ENCODE assay signal across 20 mouse cellular contexts in genomic region chr9:64202331-64202730, GRCm38 (mm10). TPM values are rescaled to one million over a fixed set of nuclear protein-coding genes. Genes with fewer than 3 reads are reported as not detected.
A peak's percentile ranks its signal among the peaks of the same experiment; 100 is the strongest.
DNase-seq lines count a peak whose midpoint lies in the region; ATAC-seq and TF ChIP-seq lines count a peak whose summit lies in the region.
"Had no signal": no experiment of that assay in that cellular context is flagged by ENCODE, and none has a peak within 500 bp of the region (broad histone marks: within the 10 kb centered on the region; RNA-seq: fewer than 3 reads in every experiment).

No protein-coding gene starts in this region.

- H3K27ac ChIP-seq in liver, embryonic 16.5 days (ENCODE audit: low read length), result peak overlapping the region; percentile 54
- H3K27ac ChIP-seq in liver, embryonic 12.5 days, result no peak overlapping the region
- H3K27ac ChIP-seq in bone marrow macrophage, adult 2 months (ENCODE audit: insufficient read depth, low read depth, low read length), result peak overlapping the region; percentile 75
- peak overlapping the region; percentile 46 for H3K27ac ChIP-seq in stomach, embryonic 16.5 days (ENCODE audit: low read length)
- H3K27ac ChIP-seq: hindbrain, embryonic 10.5 days; hindbrain, postnatal 0 days; limb, embryonic 15.5 days had no signal

- no peak for TF ChIP-seq POLR2A in bone marrow macrophage, adult 2 months (IDR thresholded peaks at IDR 0.05; ENCODE audit: borderline replicate concordance, low read depth, low read length)

- H3K9me3 ChIP-seq in liver, embryonic 16.5 days (replicated peaks; ENCODE audit: control insufficient read depth, low read length), result no peaks in the 10 kb centered on the region
- H3K9me3 ChIP-seq in liver, embryonic 12.5 days (replicated peaks), result no peaks in the 10 kb centered on the region
- no peaks in the 10 kb centered on the region for H3K9me3 ChIP-seq in stomach, embryonic 16.5 days (replicated peaks; ENCODE audit: control insufficient read depth, low read length)
- H3K9me3 ChIP-seq: hindbrain, embryonic 10.5 days; limb, embryonic 15.5 days had no signal

- H3K4me1 ChIP-seq in liver, embryonic 16.5 days (ENCODE audit: control insufficient read depth, low read depth, low read length), result no peaks in the 10 kb centered on the region; the same call in 1 of the 2 replicates
- H3K4me1 ChIP-seq in liver, embryonic 12.5 days, result no peaks in the 10 kb centered on the region
- peaks cover 17% of the 10 kb centered on the region for H3K4me1 ChIP-seq in bone marrow macrophage, adult 2 months (ENCODE audit: control insufficient read depth, insufficient read depth, low read length)
- H3K4me1 ChIP-seq in stomach, embryonic 16.5 days (ENCODE audit: control insufficient read depth, insufficient read depth, low read length), result peaks cover 4% of the 10 kb centered on the region; the same call in 1 of the 2 replicates
- H3K4me1 ChIP-seq: hindbrain, embryonic 10.5 days; limb, embryonic 15.5 days had no signal

- ATAC-seq in liver, embryonic 16.5 days (ENCODE audit: low read depth), result no peak
- ATAC-seq in liver, embryonic 12.5 days, result no peak
- ATAC-seq in stomach, embryonic 16.5 days (ENCODE audit: insufficient read depth, low FRiP score), result no peak
- ATAC-seq: forebrain, embryonic 14.5 days; hindbrain, postnatal 0 days; intestine, postnatal 0 days had no signal

- H3K36me3 ChIP-seq in liver, embryonic 16.5 days (ENCODE audit: control insufficient read depth, insufficient read depth), result no peaks in the 10 kb centered on the region
- H3K36me3 ChIP-seq in liver, embryonic 12.5 days, result peaks cover 51% of the 10 kb centered on the region
- H3K36me3 ChIP-seq in stomach, embryonic 16.5 days (ENCODE audit: control insufficient read depth, insufficient read depth, low read length), result peaks cover 6% of the 10 kb centered on the region; the same call in 1 of the 2 replicates

- no peak overlapping the region for H3K9ac ChIP-seq in liver, embryonic 16.5 days (ENCODE audit: low read depth, low read length)
- no peak overlapping the region for H3K9ac ChIP-seq in liver, embryonic 12.5 days
- no peak overlapping the region for H3K9ac ChIP-seq in stomach, embryonic 16.5 days (ENCODE audit: low read length)
- H3K9ac ChIP-seq: limb, embryonic 15.5 days had no signal

- no peak for TF ChIP-seq CTCF in bone marrow macrophage, adult 2 months (IDR thresholded peaks at IDR 0.05; ENCODE audit: low read depth, low read length)

- peak; percentile 91 for DNase-seq in 416B (ENCODE audit: low read depth)
- no peak for DNase-seq in embryo, embryonic 11 days
- no peak for DNase-seq in cerebellum, postnatal 4 days (ENCODE audit: low spot score in 2 of 2)
- DNase-seq: adrenal gland, postnatal 25 days; cerebellum, adult 18-20 months; cerebellum, postnatal 25 days; gastrocnemius, postnatal 25 days; kidney, postnatal 10 days; right cerebral cortex, postnatal 4 days; thymus, postnatal 25 days had no signal

- H3K4me2 ChIP-seq in liver, embryonic 16.5 days (ENCODE audit: low read depth, low read length), result no peak overlapping the region
- no peak overlapping the region for H3K4me2 ChIP-seq in liver, embryonic 12.5 days
- H3K4me2 ChIP-seq in stomach, embryonic 16.5 days (ENCODE audit: low read depth, low read length), result no peak overlapping the region
- H3K4me2 ChIP-seq: limb, embryonic 15.5 days; midbrain, embryonic 11.5 days had no signal

- no peak overlapping the region for H3K4me3 ChIP-seq in liver, embryonic 16.5 days (ENCODE audit: low read depth, low read length)
- H3K4me3 ChIP-seq in liver, embryonic 12.5 days, result no peak overlapping the region
- H3K4me3 ChIP-seq in bone marrow macrophage, adult 2 months (ENCODE audit: insufficient read depth, low read length), result no peak overlapping the region
- H3K4me3 ChIP-seq in stomach, embryonic 16.5 days (replicated peaks; ENCODE audit: low read length), result no peak overlapping the region
- H3K4me3 ChIP-seq: hindbrain, embryonic 10.5 days; limb, embryonic 15.5 days had no signal

- H3K27me3 ChIP-seq in liver, embryonic 16.5 days (ENCODE audit: control insufficient read depth, insufficient read depth, low read depth, low read length), result no peaks in the 10 kb centered on the region
- H3K27me3 ChIP-seq in liver, embryonic 12.5 days (replicated peaks), result no peaks in the 10 kb centered on the region
- H3K27me3 ChIP-seq in stomach, embryonic 16.5 days (ENCODE audit: control insufficient read depth, insufficient read depth, low read length), result no peaks in the 10 kb centered on the region
- H3K27me3 ChIP-seq: limb, embryonic 15.5 days had no signal

RNA-seq across cellular contexts. Expression of gene Snapc5, which starts 23.3 kb away (rescaled TPM):
- polyA plus RNA-seq in liver, embryonic 16.5 days (2015; fragmentation: Nextera tagmentation; extraction: Ambion mirVana), result 10.1 and 11.6 TPM in 2 replicates
- polyA plus RNA-seq in liver, embryonic 12.5 days (2016; fragmentation: Nextera tagmentation; extraction: Ambion mirVana), result 14.9 and 17.4 TPM in 2 replicates
- polyA plus RNA-seq in bone marrow macrophage, adult 2 months (2012; ENCODE audit: insufficient read depth, insufficient read length, missing spikeins), result 53.5 and 58.0 TPM in 2 replicates
- polyA plus RNA-seq in stomach, embryonic 16.5 days (2015; fragmentation: Nextera tagmentation; extraction: Ambion mirVana), result 30.7 and 33.7 TPM in 2 replicates

RNA-seq across cellular contexts. Expression of gene Rpl4, which starts 29.2 kb away (rescaled TPM):
- polyA plus RNA-seq in liver, embryonic 16.5 days (2015; fragmentation: Nextera tagmentation; extraction: Ambion mirVana), result 592 and 651 TPM in 2 replicates
- 1,196 and 1,210 TPM in 2 replicates for polyA plus RNA-seq in liver, embryonic 12.5 days (2016; fragmentation: Nextera tagmentation; extraction: Ambion mirVana)
- 1,013 and 1,015 TPM in 2 replicates for polyA plus RNA-seq in bone marrow macrophage, adult 2 months (2012; ENCODE audit: insufficient read depth, insufficient read length, missing spikeins)
- polyA plus RNA-seq in stomach, embryonic 16.5 days (2015; fragmentation: Nextera tagmentation; extraction: Ambion mirVana), result 1,104 and 1,145 TPM in 2 replicates

RNA-seq across cellular contexts. Expression of gene Zwilch, which starts 29.4 kb away (rescaled TPM):
- 13.3 and 13.5 TPM in 2 replicates for polyA plus RNA-seq in liver, embryonic 16.5 days (2015; fragmentation: Nextera tagmentation; extraction: Ambion mirVana)
- 26.5 and 28.4 TPM in 2 replicates for polyA plus RNA-seq in liver, embryonic 12.5 days (2016; fragmentation: Nextera tagmentation; extraction: Ambion mirVana)
- polyA plus RNA-seq in bone marrow macrophage, adult 2 months (2012; ENCODE audit: insufficient read depth, insufficient read length, missing spikeins), result 16.9 and 22.3 TPM in 2 replicates
- polyA plus RNA-seq in stomach, embryonic 16.5 days (2015; fragmentation: Nextera tagmentation; extraction: Ambion mirVana), result 21.4 and 22.6 TPM in 2 replicates

RNA-seq across cellular contexts. Expression of gene Uchl4, which starts 32.7 kb away (rescaled TPM):
- polyA plus RNA-seq in liver, embryonic 16.5 days (2015; fragmentation: Nextera tagmentation; extraction: Ambion mirVana), result 0.80 and 0.96 TPM in 2 replicates
- polyA plus RNA-seq in liver, embryonic 12.5 days (2016; fragmentation: Nextera tagmentation; extraction: Ambion mirVana), result 1.5 and 2.0 TPM in 2 replicates
- 1.9 and 2.1 TPM in 2 replicates for polyA plus RNA-seq in bone marrow macrophage, adult 2 months (2012; ENCODE audit: insufficient read depth, insufficient read length, missing spikeins)
- 2.8 and 3.6 TPM in 2 replicates for polyA plus RNA-seq in stomach, embryonic 16.5 days (2015; fragmentation: Nextera tagmentation; extraction: Ambion mirVana)

RNA-seq across cellular contexts. Expression of gene Map2k1, which starts 51.1 kb away (rescaled TPM):
- polyA plus RNA-seq in liver, embryonic 16.5 days (2015; fragmentation: Nextera tagmentation; extraction: Ambion mirVana), result 26.5 and 29.1 TPM in 2 replicates
- polyA plus RNA-seq in liver, embryonic 12.5 days (2016; fragmentation: Nextera tagmentation; extraction: Ambion mirVana), result 41.2 and 43.8 TPM in 2 replicates
- polyA plus RNA-seq in bone marrow macrophage, adult 2 months (2012; ENCODE audit: insufficient read depth, insufficient read length, missing spikeins), result 79.9 and 83.4 TPM in 2 replicates
- 80.7 and 80.9 TPM in 2 replicates for polyA plus RNA-seq in stomach, embryonic 16.5 days (2015; fragmentation: Nextera tagmentation; extraction: Ambion mirVana)
